ENCODE assay signal across 21 mouse cellular contexts in the genomic region with DNA sequence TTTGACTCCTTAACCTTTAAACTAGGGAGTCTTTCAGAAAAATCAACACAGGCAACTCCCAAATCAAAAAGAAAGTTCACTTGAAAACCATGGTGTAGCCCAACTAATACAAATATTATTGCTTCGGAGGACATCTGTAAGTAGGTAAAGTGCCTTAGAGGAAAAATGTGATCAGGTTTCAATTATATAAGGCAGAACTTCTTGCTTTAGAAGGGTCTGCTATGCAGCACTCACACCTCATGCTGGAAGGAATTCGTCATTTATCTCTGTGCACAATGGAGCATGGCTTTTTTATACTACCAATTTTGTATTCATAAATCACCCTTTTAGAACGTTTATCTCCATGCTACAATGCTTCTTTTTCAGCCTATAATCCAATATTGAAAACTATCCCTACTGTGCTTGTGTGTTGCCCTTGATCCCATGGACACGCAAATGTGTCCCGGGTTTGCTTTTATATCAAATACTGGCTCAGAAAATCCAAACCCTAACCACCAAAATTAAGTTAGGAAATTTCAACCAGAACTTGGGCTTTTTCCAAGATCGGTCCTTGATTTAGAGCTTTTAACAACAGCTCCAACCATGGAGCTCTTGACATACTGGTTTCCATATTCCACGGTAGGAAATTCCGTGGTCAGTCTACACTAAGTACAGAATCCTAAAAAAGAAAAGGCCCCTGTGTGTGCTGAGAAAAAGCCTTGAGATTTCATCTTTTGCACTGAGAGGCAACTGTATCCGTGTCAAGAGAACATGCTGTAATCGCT.
A peak's percentile ranks its signal among the peaks of the same experiment; 100 is the strongest.
DNase-seq lines count a peak whose midpoint lies in the region; ATAC-seq lines count a peak whose summit lies in the region.
"Had no signal": no experiment of that assay in that cellular context is flagged by ENCODE, and none has a peak within 500 bp of the region (broad histone marks: within the 10 kb centered on the region; RNA-seq: fewer than 3 reads in every experiment).

No protein-coding gene starts in this region.

- H3K4me1 ChIP-seq in heart, embryonic 10.5 days: no peaks in the 10 kb centered on the region
- H3K4me1 ChIP-seq in midbrain, embryonic 11.5 days (ENCODE audit: control insufficient read depth, insufficient read depth, low read length): no peaks in the 10 kb centered on the region
- H3K4me1 ChIP-seq: forebrain, embryonic 12.5 days; hindbrain, embryonic 12.5 days had no signal

- no peaks in the 10 kb centered on the region for H3K36me3 ChIP-seq in heart, embryonic 10.5 days
- H3K36me3 ChIP-seq in midbrain, embryonic 11.5 days (ENCODE audit: control insufficient read depth, insufficient read depth, low read length): no peaks in the 10 kb centered on the region
- H3K36me3 ChIP-seq: forebrain, embryonic 12.5 days; hindbrain, embryonic 12.5 days had no signal

- H3K4me2 ChIP-seq in midbrain, embryonic 11.5 days: no peak overlapping the region
- H3K4me2 ChIP-seq: forebrain, embryonic 12.5 days; hindbrain, embryonic 12.5 days had no signal

- H3K4me3 ChIP-seq in heart, embryonic 10.5 days: no peak overlapping the region
- H3K4me3 ChIP-seq in midbrain, embryonic 11.5 days (ENCODE audit: low read depth, low read length): no peak overlapping the region
- H3K4me3 ChIP-seq: forebrain, embryonic 12.5 days; hindbrain, embryonic 12.5 days had no signal

- ATAC-seq in midbrain, embryonic 11.5 days (ENCODE audit: low FRiP score): no peak
- ATAC-seq: forebrain, embryonic 16.5 days; hindbrain, embryonic 16.5 days had no signal

- no peak overlapping the region for H3K27ac ChIP-seq in heart, embryonic 10.5 days
- H3K27ac ChIP-seq in midbrain, embryonic 11.5 days (ENCODE audit: low read depth, low read length): no peak overlapping the region
- H3K27ac ChIP-seq: forebrain, embryonic 12.5 days; hindbrain, embryonic 12.5 days had no signal

- no peaks in the 10 kb centered on the region for H3K9me3 ChIP-seq in heart, embryonic 10.5 days
- no peaks in the 10 kb centered on the region for H3K9me3 ChIP-seq in midbrain, embryonic 11.5 days (ENCODE audit: control insufficient read depth, low read length)
- H3K9me3 ChIP-seq: forebrain, embryonic 12.5 days; hindbrain, embryonic 12.5 days had no signal

- no peaks in the 10 kb centered on the region for H3K27me3 ChIP-seq in heart, embryonic 10.5 days (ENCODE audit: insufficient read depth, poor library complexity, severe bottlenecking)
- no peaks in the 10 kb centered on the region for H3K27me3 ChIP-seq in midbrain, embryonic 11.5 days (ENCODE audit: control insufficient read depth, insufficient read depth, low read length)
- H3K27me3 ChIP-seq: CH12.LX; forebrain, embryonic 12.5 days; hindbrain, embryonic 12.5 days had no signal

- H3K9ac ChIP-seq in midbrain, embryonic 11.5 days (ENCODE audit: low read length): no peak overlapping the region
- H3K9ac ChIP-seq: forebrain, embryonic 12.5 days; hindbrain, embryonic 12.5 days had no signal

- 85% methylated on average over 10 of the region's 10 CpGs for WGBS in heart, embryonic 10.5 days
- WGBS in midbrain, embryonic 11.5 days: 88% methylated on average over 10 of the region's 10 CpGs

- peak; percentile 12 for DNase-seq in heart, adult 11 months
- no peak for DNase-seq in heart, embryonic 10.5 days (ENCODE audit: low spot score)
- peak; percentile 16 for DNase-seq in embryo, embryonic 11 days
- peak; percentile 60 for DNase-seq in forelimb bud, embryonic 11.5 days (ENCODE audit: low read depth, low spot score)
- DNase-seq in mesoderm, embryonic 11.5 days (ENCODE audit: low read depth, low spot score): peak; percentile 21
- DNase-seq in midbrain, embryonic 11.5 days (ENCODE audit: low spot score, missing footprints): no peak
- no peak for DNase-seq in cerebellum, postnatal 10 days
- DNase-seq: adrenal gland, adult 2 months; adrenal gland, postnatal 36 days; cerebellum, adult 11 months; cerebellum, adult 8-10 months; cerebellum, postnatal 25 days; gastrocnemius, postnatal 14 days; heart, postnatal 10 days; heart, postnatal 4 days; kidney, adult 11 months had no signal

Comparison
In these comparisons a context has a peak if more than half of its experiments do, and no peak if none do; other contexts are left out.
1. DNase-seq: peak in heart, adult 11 months (single experiment), embryo, embryonic 11 days (single experiment), forelimb bud, embryonic 11.5 days (single experiment) and mesoderm, embryonic 11.5 days (single experiment); none in heart, embryonic 10.5 days (single experiment), midbrain, embryonic 11.5 days (single experiment) and cerebellum, postnatal 10 days (0 of 2).